Mouse (Mus musculus) retina, embryonic 14.5 days (tissue): Measurements from ENCODE around the gene Atg10.
A peak's percentile ranks its signal among the peaks of the same experiment; 100 is the strongest.
"Not testable (repeated sequence)": the region's sequence is repeated elsewhere in the genome, so short reads cannot be mapped to it uniquely, and the experiment has no call there.

ENCODE experiments used
- DNase-seq: peaks from one replicate; pipeline ENCODE4 v3.0.0-alpha.2; 2015; ENCODE audit warnings: low spot score

The Atg10 gene

DNA sequence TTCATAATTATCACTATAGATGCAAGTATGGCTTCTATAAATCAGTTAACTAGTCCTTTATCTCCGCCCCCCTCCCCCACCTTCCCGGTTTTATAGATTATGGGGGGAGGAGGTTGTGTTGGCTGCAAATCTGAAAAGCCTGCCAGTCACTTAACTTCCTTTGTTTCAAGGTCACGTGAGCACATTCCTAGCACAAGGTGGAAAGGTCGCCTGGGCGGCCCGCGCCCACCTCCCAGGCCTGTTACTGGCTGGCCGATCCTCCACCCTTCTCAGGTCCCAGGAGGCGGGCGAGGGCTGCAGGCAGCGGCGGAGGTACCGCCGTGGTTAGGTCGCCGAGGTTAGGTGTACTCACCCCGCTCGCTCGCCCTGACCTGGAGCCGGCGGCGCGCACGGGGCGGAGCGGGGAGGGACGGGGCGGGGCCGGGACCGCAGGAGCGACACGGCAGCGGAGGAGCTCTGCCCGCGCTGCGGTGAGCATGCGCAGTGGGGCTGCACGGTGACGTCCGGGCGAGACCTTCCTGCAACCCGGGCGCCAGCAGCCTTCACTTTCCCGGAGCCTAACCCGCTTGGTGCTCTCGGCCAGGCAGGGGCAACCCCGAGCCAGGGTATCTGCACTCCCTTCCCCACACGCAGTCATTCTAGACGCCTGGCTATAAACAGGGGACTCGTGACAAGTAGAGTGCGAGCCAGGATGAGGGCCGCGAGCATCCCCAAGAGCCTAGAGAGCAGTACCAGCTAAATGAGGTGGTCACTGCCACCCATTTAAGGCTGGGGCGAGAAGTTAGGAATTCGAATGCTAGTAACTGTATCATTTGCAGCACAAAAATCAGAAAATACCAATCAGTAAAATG is at the start of gene Atg10:
Gene Atg10 (minus strand): TSS at position 382 of the 851 bp plus-strand sequence.
- peak; percentile 89 for DNase-seq

DNA sequence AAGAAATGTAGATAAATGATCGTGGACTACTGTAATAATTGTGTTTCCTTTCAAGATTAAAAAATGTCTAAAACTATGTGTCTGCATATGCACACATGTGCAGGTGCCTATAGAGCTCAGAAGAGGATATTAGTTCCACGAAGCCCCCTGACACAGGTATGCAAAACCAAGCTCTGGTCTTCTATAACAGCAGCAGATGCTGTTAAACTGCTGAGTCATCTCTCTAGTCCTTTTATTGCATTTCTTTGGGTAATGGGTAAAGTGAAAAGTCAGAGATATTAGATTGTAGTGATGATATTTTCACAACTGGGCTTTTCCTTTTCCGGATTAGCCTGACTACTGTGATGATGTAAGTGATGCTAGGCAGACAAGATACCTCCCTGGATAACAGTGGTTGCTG is 28.6 kb upstream of the Atg10 start:
- no peak for DNase-seq

DNA sequence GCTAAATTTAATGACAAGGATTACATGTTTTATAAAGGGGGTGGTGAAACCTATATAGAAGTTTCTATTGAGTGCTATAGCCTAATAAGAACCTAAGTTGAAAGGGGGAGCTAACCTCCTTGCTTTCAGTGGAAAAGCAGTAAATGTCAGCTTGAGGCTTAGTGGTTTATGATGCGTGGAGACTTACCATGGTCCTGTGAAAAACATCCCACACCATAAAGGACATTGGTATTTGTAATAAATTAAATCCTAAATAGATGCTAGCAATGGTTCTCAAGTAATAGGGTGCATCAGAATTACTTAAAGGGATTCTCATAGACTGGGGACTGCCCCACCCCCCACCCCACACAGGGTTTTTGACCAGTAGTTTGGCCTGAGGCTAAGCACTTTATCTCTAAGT is 27.9 kb upstream of the Atg10 start:
- DNase-seq: no peak

DNA sequence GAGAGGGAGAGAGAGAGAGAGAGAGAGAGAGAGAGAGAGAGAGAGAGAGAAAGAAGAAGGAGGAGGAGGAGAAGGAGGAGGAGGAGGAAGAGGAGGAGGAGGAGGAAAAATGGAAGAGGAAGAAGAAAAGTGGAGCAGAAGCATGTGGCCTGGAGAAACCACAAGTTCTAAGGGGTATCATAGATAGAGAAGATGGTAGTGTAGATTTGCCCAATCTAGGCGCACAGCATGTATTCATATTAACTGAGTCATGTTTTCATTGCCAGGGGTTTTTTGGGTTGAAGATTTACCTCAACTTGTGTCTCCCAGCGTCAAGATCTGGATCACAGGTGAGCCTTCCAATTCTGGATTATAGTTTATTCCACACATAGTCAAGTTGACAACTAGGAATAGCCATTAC is 26.3 kb upstream of the Atg10 start:
- not testable (repeated sequence) for DNase-seq

DNA sequence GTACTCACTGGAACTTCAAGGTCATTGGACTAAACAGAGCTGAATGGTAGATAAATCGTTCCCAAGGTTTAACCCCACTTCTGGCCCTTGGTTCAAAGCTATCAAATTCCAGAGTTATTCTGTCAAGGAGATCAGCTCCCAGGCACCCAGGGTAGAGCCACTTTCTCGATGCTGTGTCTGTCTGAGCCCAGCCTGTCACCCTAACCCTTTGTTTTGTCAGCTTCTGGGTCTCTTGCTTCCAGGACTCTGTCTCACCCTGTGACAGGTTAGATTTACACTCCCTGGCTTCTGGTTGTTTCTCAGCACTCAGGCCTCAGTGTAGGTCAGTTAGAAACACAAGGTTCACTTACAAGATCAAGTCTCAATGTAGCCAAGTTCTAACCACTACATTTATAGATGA is 22.7 kb upstream of the Atg10 start:
- DNase-seq: no peak

DNA sequence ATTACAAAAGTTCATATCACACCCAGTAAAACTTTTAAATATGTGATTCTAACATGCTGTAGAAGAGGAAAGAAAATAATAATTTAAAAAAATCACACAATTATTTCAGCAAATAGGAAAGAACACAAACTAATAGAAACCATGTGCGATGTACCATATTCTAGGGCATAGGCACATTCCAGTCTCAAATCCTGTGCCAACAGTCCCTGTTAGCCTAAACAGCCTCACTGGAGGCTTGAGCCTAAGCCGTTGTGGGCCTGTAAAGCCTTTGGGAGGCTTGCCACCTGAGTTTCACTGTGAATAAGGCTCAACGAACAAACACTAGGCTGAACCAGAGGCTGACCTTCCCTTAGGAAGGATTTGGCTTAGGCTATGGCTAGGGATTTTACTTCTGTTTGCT is 14.2 kb upstream of the Atg10 start:
- no peak for DNase-seq

DNA sequence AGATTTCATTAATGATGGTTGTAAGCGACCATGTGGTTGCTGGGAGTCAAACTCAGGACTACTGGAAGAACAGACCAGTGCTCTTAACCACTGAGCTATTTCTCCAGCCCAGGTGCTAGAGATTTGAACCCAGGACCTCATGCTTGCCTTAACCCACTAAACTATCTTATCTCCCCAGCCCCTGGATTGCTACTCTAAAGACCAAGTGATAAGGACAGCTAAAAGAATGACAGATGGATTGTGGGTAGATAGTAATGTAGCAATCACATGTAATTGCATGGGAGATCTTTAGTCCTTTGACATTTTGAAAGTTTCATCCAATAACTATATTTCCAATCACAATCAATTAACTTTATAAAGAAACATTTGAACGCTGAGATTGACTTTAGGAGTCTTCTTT is 13.1 kb upstream of the Atg10 start:
- no peak for DNase-seq

DNA sequence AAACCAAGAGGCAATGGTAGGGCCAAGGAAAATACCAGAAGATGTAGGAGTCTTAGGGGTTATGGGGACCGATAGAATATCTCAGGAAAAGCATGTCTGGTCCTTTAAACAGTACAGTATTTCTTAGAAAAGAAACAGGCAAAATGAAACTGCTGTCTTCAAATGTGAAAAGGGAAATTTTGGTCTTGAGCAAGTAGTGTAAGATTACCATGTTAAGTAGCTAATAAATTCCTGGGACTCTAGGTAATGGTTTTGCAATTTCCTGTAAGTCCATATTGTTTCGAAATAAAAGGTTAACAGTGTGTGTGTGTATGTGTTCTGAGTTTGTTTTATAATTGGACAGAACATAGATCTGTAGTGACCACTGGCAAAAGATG is 658 bp upstream of the Atg10 start:
- no peak for DNase-seq

DNA sequence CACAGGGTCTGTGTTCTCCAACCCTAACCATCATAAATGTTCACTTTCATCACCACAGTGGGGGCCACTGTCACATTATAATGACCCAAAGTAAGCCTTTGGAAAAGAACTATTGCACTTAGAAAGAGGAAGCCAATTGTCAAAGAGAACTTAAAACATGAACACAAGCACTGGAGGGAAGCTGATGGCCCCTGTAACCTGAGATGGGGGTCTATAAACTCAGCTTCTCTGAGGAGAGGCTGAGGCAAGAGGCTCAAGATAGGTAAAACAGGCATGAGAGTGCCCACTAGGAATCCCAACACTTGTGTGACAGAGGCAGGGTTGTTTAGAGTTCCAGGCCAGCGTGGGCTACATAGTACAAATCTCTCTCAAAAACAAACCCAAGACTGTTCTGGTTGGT is 705 bp downstream of the Atg10 start:
- no peak for DNase-seq

DNA sequence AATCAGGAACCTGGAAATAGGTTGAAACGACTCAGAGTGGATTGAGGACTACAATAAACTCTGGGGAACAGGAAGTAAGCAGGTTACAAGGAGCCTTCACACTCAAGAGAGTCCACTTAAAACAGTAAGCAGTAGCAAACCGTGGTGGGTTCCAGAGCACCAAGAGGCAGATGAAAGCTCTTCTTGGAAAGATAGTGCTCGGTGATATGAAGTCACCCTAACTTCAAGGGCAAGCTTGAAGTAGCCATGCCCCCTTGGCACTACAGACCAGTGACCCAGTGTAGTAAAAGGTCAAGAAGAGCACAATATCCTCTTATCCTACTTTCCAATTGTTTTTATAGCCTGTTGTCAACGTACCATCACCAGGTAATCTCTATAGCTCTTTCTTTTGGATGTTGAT is 2.1 kb downstream of the Atg10 start:
- DNase-seq: no peak

DNA sequence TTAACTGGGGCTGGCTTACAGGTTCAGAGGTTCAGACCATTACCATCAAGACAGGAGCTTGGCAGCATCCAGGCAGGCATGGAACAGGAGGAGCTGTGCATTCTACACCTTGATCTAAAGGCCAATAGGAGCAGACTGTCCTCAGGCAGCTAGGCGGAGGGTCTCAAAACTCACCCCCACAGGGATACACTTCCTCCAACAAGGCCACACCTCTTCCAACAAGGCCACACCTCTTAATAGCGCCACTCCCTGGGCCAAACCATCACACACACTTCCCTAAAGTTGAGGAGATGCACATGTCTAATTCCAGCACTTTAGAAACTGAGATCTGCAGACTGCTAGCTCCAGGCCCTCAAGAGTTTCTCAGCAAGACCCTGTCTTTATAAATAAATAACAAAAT is 6.1 kb downstream of the Atg10 start:
- no peak for DNase-seq

DNA sequence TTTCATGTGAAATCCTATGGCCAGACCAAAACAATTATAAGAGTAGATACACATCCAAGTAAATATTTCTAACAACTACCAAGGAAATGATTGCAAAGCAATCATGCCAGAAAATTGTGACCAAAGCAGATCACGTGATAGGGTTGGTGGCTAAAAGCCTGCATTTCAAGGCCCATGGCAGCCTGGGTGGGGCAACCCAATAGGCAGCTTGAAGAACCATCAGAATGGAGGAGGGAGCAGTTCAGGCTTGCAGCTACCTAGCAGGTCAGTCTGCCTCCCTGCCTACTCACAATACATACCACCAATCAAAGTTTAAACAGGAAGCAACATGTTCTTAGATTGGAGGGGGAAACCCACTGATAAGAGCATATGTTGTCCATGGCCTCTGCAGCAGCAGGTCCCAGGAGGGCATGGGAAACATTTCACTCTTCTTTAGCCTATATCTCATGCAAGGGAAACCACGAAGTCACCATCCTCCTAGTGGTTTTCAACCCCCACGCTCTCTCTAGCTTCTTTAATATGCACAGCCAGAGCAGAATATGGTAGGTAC is 7.0 kb downstream of the Atg10 start:
- no peak for DNase-seq

DNA sequence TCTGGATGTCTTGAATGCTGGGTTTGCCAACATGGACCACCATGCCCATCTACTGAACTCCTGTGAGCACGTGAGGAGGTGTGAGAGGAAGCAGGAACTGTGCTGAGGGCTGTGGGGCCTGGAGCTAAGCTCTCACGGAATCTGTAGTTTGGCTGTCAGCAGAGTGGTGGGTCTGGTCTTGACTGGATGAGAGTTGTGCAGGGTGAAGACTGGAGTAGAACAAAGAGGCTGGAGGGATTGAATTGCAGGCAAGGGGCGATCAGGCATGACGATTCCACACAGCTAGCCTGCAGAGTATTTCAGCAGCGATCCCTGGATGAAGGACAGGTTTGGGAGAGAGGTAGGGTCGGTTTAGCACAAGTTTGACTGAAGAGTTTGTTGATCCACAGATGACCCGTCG is 10.8 kb downstream of the Atg10 start:
- DNase-seq: no peak

DNA sequence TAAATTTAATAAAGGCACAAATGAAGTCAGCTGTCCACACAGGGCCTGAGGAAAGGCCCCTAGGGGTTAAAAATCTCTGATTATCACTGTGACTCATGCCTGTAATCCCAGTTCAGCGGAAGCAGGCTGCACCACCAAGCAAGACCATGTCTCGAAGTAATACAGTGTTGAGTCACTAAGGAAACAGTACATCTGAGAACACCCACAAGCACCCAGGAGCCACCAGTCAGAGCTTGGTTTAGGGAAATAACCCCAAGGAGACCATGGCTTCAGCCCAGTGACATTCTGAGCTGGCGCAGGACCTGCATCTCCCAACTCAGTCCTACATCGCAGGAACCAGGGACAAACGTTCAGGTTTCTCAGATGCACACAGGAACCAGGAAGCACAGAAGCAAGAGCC is 17.5 kb downstream of the Atg10 start:
- no peak for DNase-seq

DNA sequence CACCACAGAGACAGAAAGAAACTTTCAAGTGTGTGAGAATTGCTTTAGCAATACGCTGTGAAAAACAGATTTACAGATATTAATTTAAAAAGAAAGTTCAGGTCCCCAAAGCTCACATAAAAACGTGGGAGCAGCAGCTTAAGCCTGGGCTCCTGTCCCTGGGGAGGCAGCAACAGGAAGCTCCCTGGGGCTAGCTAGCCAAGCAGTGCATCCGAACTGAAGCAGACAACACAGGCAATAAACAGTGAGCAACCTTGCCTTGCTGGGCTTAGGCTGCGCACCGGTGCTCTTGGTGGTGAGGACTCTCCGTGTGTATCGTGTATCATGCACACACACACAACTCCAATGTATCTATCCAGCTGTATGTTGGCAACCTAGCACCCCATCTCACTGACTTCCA is 21.2 kb downstream of the Atg10 start:
- DNase-seq: no peak

DNA sequence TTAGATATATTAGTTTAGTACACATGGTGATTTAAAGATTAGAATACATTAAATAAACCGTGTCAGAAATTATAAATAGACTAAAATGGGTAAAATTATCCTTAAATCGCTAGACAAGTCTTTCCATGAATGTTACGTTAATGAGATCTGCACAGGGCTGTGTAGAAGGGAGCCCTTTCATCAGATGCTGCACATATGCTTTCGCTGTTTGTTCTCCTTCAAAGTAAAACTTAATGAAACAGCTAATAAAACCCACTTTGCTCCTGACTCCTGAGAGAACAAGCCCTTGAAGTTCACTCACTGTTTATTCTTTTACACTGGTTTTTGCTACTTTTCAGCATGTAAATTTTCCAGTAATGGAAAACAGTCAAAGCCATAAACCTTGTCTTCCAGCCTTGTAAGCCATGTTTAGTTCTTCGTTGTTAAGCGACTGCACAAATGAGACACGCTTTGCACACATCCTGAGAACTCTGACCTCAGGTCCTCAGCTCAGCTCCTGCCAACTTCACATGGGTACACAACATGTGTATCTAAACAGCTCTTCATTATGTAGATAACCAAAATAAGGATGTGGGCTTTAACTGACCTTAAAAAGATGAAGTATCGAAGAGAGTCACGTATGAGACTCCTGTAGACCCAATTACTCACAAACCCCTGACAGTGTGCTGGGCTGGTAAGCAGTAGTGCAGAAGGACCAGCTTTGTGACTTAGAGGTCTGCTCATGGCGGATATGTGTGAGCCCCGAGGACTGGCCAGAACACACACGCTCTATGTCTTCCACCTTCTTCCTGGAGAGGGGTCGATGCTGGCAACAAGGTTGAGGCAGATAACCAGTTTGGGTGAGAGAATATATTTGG is 36.2 kb downstream of the Atg10 start:
- no peak for DNase-seq

DNA sequence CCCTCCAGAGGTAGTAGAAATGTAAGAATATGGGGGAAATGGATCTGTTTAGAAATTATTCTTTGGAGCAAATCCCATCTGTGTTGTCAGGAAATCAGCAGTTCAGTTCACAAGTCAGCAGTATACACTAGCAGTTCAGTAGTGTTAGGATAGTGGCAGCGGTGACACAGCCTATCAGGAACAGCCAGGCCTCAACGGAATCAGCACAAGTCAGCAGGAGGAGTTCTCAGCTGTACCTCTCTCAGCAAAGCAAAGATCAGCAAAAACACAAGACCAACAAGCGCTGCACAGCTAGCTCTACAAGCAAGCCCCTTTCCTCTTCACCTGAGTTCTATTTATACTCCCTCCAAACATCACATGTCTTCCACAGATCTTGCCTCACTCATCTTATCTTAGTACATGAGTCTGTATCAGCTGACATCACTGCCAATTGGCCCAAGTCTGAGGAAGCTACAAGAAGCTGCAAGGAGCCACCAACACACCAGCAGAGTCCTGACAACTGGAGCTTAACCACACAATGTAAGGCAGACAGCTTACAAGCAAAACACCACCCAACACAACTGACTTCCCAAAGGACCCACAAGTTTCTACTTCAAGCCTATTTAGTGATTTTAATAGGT is 38.4 kb downstream of the Atg10 start:
- no peak for DNase-seq

DNA sequence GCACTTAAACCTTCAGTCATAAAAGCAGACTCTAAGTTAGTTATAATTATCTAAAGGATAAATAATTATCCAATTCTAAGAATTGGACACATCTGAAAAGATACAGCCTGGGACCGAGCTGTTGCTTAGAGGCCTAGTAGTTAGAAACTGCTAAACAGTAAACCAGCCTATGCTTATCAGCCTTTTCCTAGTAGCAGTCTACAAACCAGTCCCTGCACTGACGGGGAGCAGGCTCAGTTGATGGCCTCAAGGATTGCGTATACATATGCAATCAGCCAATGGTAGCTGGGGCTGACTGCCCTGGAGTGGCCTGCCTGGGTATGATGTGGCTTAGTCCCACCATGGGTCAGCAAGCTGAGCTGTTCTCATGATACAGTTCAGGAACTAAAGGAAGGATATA is 39.5 kb downstream of the Atg10 start:
- DNase-seq: no peak

DNA sequence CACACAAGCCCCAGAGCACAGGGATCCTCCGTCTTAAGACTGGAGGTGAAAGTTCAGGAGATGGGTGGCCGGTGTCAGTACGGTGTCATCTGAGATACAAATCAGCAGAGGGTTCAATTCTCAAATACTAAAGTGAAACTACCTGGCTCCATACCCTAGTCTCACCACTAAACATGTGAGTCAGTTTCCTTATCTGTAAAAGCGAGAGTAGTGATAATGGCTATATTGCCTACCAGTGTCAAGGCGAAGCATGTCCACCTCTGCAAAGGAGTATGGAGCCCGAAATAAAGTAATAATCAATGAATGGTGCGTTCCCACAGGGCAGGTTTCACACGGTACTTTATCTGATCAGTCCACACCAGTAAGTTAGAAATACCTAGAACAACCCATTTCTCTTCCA is 43.4 kb downstream of the Atg10 start:
- no peak for DNase-seq

DNA sequence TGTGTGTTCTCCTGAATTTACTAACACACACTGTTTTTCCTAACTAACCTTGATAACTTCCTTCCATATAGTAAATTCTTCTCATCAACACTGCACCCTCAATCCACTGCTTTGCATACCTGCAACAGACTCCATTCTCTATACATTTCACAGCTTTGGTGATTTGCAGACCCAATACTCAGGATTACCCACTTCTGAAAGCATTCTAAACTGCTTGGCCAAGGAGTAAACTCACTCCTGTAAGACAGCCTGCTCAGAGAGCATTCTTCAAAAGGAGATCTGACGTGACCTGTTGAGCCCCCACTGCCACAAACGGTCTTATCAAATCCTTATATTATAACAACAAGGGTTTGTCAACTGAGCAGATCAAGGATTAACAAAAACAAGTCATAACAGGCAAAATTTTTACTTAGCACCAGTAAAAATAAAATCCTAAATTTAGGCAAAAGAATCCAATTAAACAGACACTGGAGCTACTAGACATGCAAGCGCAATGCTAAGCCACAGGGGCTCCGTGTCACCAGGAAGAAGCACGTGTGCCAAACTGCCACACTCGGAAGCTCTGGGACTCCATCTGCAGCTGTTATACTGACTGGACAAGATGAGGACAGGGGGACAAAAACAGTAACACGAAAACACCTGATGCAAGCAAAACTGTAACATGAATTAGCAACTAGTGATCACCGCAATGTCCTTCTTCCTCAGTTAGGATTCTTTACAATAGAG is 44.4 kb downstream of the Atg10 start:
- no peak for DNase-seq

DNA sequence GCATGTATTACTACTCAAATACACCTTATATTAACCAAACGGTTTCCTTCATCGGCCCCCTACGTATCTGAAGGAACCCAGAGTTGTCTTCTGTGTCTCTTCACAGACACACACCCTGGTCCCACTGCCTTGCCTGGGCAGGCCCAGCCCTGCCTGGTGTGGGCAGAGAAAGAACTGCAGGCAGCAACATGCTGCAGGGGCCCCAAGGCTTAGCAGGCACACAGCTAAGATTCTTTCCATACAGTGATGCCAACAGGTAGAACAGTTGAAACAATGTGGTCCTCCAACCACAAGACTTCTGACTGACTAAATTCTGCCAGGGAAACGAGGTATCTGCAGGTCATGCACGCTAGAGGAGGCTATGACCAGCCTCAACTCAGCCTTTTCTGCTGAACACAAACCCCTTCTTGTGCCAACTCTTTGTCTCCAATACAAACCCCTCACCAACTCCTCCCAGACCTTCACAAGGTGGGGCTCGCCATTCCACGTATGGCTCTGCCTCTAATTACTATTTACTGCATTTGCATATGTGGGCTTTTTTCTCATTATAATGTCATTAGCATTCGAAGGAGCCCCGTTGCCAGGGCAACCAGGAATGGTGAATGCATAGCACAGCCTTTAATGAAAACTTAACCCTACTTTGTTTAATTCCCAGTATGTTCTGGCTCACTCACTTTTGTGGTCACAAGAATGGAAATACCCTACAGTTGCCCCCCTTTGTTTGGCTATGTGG is 45.2 kb downstream of the Atg10 start:
- DNase-seq: peak; percentile 11
